ENCODE assay signal across 10 mouse cellular contexts in the genomic region with DNA sequence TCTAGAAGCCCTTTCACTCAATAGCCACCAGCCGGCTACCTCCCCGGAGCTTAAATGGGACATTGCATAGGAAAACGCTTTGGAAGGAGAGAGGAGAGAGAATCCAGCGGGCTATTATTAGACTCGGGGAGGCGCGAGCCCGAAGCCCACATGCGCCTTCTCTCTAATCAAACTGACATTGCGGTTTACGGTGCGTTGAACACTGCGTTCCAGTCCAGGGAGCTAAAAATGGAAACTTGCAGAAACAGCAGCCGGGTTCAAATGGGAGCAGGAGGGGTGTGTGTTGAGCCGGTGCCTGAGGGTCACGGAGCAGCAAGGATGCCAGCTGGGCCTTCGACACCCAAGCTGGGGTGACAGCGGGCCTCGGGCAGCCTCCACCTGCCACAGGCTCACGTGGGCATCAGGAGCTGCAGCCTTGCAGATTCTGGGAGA.
DNase-seq lines count a peak whose midpoint lies in the region; ATAC-seq lines count a peak whose summit lies in the region.
"Had no signal": no experiment of that assay in that cellular context is flagged by ENCODE, and none has a peak within 500 bp of the region (broad histone marks: within the 10 kb centered on the region; RNA-seq: fewer than 3 reads in every experiment).

No protein-coding gene starts in this region.

- peak; percentile 34; the same call in 1 of the 2 replicates for ATAC-seq in midbrain, embryonic 13.5 days
- no peak for ATAC-seq in midbrain, embryonic 11.5 days (ENCODE audit: low FRiP score)

- H3K9ac ChIP-seq in midbrain, embryonic 13.5 days (replicated peaks) = no peak overlapping the region
- H3K9ac ChIP-seq in midbrain, embryonic 11.5 days (ENCODE audit: low read length) = no peak overlapping the region; the same call in 1 of the 2 replicates
- H3K9ac ChIP-seq: liver, embryonic 14.5 days had no signal

- H3K27ac ChIP-seq in midbrain, embryonic 13.5 days = peak overlapping the region; percentile 2
- no peak overlapping the region for H3K27ac ChIP-seq in midbrain, embryonic 11.5 days (ENCODE audit: low read depth, low read length)
- H3K27ac ChIP-seq in hindbrain, embryonic 10.5 days = no peak overlapping the region
- H3K27ac ChIP-seq: liver, embryonic 14.5 days had no signal

- WGBS in midbrain, embryonic 13.5 days = 32% methylated on average over 20 of the region's 20 CpGs
- WGBS in midbrain, embryonic 11.5 days = 65% methylated on average over 20 of the region's 20 CpGs
- WGBS in hindbrain, embryonic 10.5 days = 51% methylated on average over 20 of the region's 20 CpGs

- no peaks in the 10 kb centered on the region for H3K36me3 ChIP-seq in midbrain, embryonic 13.5 days
- H3K36me3 ChIP-seq in midbrain, embryonic 11.5 days (ENCODE audit: control insufficient read depth, insufficient read depth, low read length) = no peaks in the 10 kb centered on the region
- no peaks in the 10 kb centered on the region for H3K36me3 ChIP-seq in hindbrain, embryonic 10.5 days

- H3K4me3 ChIP-seq in midbrain, embryonic 13.5 days (replicated peaks) = no peak overlapping the region
- H3K4me3 ChIP-seq in midbrain, embryonic 11.5 days (ENCODE audit: low read depth, low read length) = no peak overlapping the region
- peak overlapping the region; percentile 0; the same call in 1 of the 2 replicates for H3K4me3 ChIP-seq in hindbrain, embryonic 10.5 days

- H3K9me3 ChIP-seq in midbrain, embryonic 13.5 days = no peaks in the 10 kb centered on the region
- H3K9me3 ChIP-seq in midbrain, embryonic 11.5 days (ENCODE audit: control insufficient read depth, low read length) = no peaks in the 10 kb centered on the region
- 0 out of 2 replicates have a peak, but pooled peaks cover 1% of the 10 kb centered on the region for H3K9me3 ChIP-seq in hindbrain, embryonic 10.5 days

- H3K4me1 ChIP-seq in midbrain, embryonic 13.5 days (replicated peaks) = peaks cover 10% of the 10 kb centered on the region
- H3K4me1 ChIP-seq in midbrain, embryonic 11.5 days (ENCODE audit: control insufficient read depth, insufficient read depth, low read length) = peaks cover 3% of the 10 kb centered on the region; the same call in 1 of the 2 replicates
- peaks cover 9% of the 10 kb centered on the region; the same call in 1 of the 2 replicates for H3K4me1 ChIP-seq in hindbrain, embryonic 10.5 days (replicated peaks)

- no peak for DNase-seq in midbrain, embryonic 11.5 days (ENCODE audit: low spot score, missing footprints)
- DNase-seq in frontal cortex, postnatal 36 days (ENCODE audit: low spot score in 2 of 2) = peak; percentile 47 to 66
- DNase-seq in hindbrain, embryonic 10.5 days (ENCODE audit: low spot score) = peak; percentile 18
- peak; percentile 23 to 45 for DNase-seq in left cerebral cortex, adult 8-10 months (ENCODE audit: low spot score in 2 of 2)
- DNase-seq in right cerebral cortex, postnatal 36 days (ENCODE audit: low spot score in 2 of 2) = peak; percentile 38 to 70
- no peak for DNase-seq in adrenal gland, adult 8-10 months
- no peak for DNase-seq in T-cell, adult 2 months (ENCODE audit: low spot score)

- no peaks in the 10 kb centered on the region for H3K27me3 ChIP-seq in midbrain, embryonic 13.5 days
- no peaks in the 10 kb centered on the region for H3K27me3 ChIP-seq in midbrain, embryonic 11.5 days (ENCODE audit: control insufficient read depth, insufficient read depth, low read length)
- H3K27me3 ChIP-seq in hindbrain, embryonic 10.5 days (ENCODE audit: insufficient read depth, poor library complexity, severe bottlenecking) = no peaks in the 10 kb centered on the region
- H3K27me3 ChIP-seq: CH12.LX had no signal

- H3K4me2 ChIP-seq in midbrain, embryonic 13.5 days (replicated peaks) = peak overlapping the region; percentile 24; the same call in 1 of the 2 replicates
- H3K4me2 ChIP-seq in midbrain, embryonic 11.5 days = no peak overlapping the region

Comparison
In these comparisons a context has a peak if more than half of its experiments do, and no peak if none do; other contexts are left out.
1. DNase-seq: peak in frontal cortex, postnatal 36 days (2 of 2), hindbrain, embryonic 10.5 days (single experiment), left cerebral cortex, adult 8-10 months (2 of 2) and right cerebral cortex, postnatal 36 days (2 of 2); none in midbrain, embryonic 11.5 days (single experiment), adrenal gland, adult 8-10 months (single experiment) and T-cell, adult 2 months (single experiment).